Mouse (Mus musculus) C2C12 (cell line): Measurements from ENCODE around the gene BC051019. TPM values are rescaled to one million over a fixed set of nuclear protein-coding genes. Genes with fewer than 3 reads are reported as not detected.

Source experiments
- H3K27me3 ChIP-seq: one replicate; pipeline ENCODE4 v1.6.1; 2011; ENCODE audit not compliant: control insufficient read depth, insufficient read depth, insufficient read length
- H3K36me3 ChIP-seq: one replicate; pipeline ENCODE4 v1.6.1; 2011; ENCODE audit not compliant: control insufficient read depth, insufficient read depth
- H3K4me3 ChIP-seq: one replicate; pipeline ENCODE4 v1.5.1; 2011; ENCODE audit warnings: mild to moderate bottlenecking, control low read depth; ENCODE audit not compliant: poor library complexity, insufficient read depth, severe bottlenecking
- H3K79me2 ChIP-seq: one replicate; pipeline ENCODE4 v1.6.1; 2011; ENCODE audit not compliant: control insufficient read depth, insufficient read depth
- H3K79me3 ChIP-seq: one replicate; pipeline ENCODE4 v1.6.1; 2011; ENCODE audit warnings: low read depth, control low read depth
- H3ac ChIP-seq: one replicate; pipeline ENCODE3; 2011; ENCODE audit warnings: low read depth; ENCODE audit not compliant: control insufficient read depth, insufficient read length
- CEBPB ChIP-seq: IDR thresholded peaks from one replicate; pipeline ENCODE4 v1.6.1; 2011; ENCODE audit warnings: low read depth, mild to moderate bottlenecking, control low read depth, moderate library complexity
- CTCF ChIP-seq: IDR thresholded peaks from one replicate; pipeline ENCODE4 v1.5.1; 2011; ENCODE audit not compliant: control insufficient read depth, insufficient read depth, insufficient read length
- FOSL1 ChIP-seq: IDR thresholded peaks from one replicate; pipeline ENCODE4 v1.8.0; 2011; ENCODE audit warnings: mild to moderate bottlenecking, low read length; ENCODE audit not compliant: poor library complexity, insufficient read depth, severe bottlenecking
- MAX ChIP-seq: IDR thresholded peaks from one replicate; pipeline ENCODE4 v1.6.1; 2011; ENCODE audit warnings: mild to moderate bottlenecking, control low read depth
- MYOD1 ChIP-seq: IDR thresholded peaks from one replicate; pipeline ENCODE4 v1.6.1; 2011; ENCODE audit warnings: low read depth; ENCODE audit not compliant: control insufficient read depth, insufficient read length
- MYOG ChIP-seq: IDR thresholded peaks from one replicate; pipeline ENCODE4 v1.6.1; 2011; ENCODE audit not compliant: control insufficient read depth, insufficient read length; ENCODE audit errors: extremely low read depth
- USF1 ChIP-seq: IDR thresholded peaks from one replicate; pipeline ENCODE4 v1.6.1; 2011; ENCODE audit warnings: low read depth, mild to moderate bottlenecking, control low read depth, moderate library complexity
- polyA plus RNA-seq: library from polyadenylated mRNA; unstranded; fragments of >200 nt; fragmentation: generic; extraction: Trizol; gene quantifications from one replicate; pipeline ENCODE4 v1.2.1, GENCODE M21; 2012; ENCODE audit warnings: missing spikeins

BC051019 gene
- polyA plus RNA-seq, 1 experiment = 0.35 TPM

GRCm38 (mm10) chr7:109722618-109723017 lies 1.0 kb downstream of the BC051019 start:
- H3ac ChIP-seq = no peak overlapping the region
- no peaks in the 10 kb centered on the region for H3K79me3 ChIP-seq
- H3K79me2 ChIP-seq = no peaks in the 10 kb centered on the region
- no peak overlapping the region for H3K4me3 ChIP-seq
- H3K36me3 ChIP-seq = no peaks in the 10 kb centered on the region
- no peak for TF ChIP-seq CTCF
- TF ChIP-seq MYOG = no peak
- no peak for TF ChIP-seq CEBPB
- no peak for TF ChIP-seq MYOD1
- no peak for TF ChIP-seq USF1
- TF ChIP-seq FOSL1 = no peak
- TF ChIP-seq MAX = no peak
- no peaks in the 10 kb centered on the region for H3K27me3 ChIP-seq

GRCm38 (mm10) chr7:109719286-109719685 lies 4.4 kb downstream of the BC051019 start:
- Histone ChIP-seq H3ac (no peak overlapping the region), H3K79me2 (no peaks in the 10 kb centered on the region), H3K4me3 (no peak overlapping the region), H3K79me3 (no peaks in the 10 kb centered on the region), H3K27me3 (no peaks in the 10 kb centered on the region), H3K36me3 (no peaks in the 10 kb centered on the region)
- TF ChIP-seq MYOD1 (no peak), CTCF (no peak), MAX (no peak), MYOG (no peak), FOSL1 (no peak), USF1 (no peak), CEBPB (no peak)

GRCm38 (mm10) chr7:109713434-109713982 lies 10.1 kb downstream of the BC051019 start:
- H3K36me3 ChIP-seq = no peaks in the 10 kb centered on the region
- TF ChIP-seq MAX (no peak), MYOD1 (peak; percentile 75), CEBPB (no peak)
- no peak overlapping the region for H3ac ChIP-seq
- H3K79me3 ChIP-seq = no peaks in the 10 kb centered on the region
- no peaks in the 10 kb centered on the region for H3K79me2 ChIP-seq
- no peaks in the 10 kb centered on the region for H3K27me3 ChIP-seq
- no peak overlapping the region for H3K4me3 ChIP-seq

GRCm38 (mm10) chr7:109712198-109712597 lies 11.5 kb downstream of the BC051019 start:
- Histone ChIP-seq H3K27me3 (no peaks in the 10 kb centered on the region), H3ac (no peak overlapping the region), H3K79me2 (no peaks in the 10 kb centered on the region), H3K79me3 (no peaks in the 10 kb centered on the region), H3K4me3 (no peak overlapping the region), H3K36me3 (no peaks in the 10 kb centered on the region)
- no peak for TF ChIP-seq USF1
- TF ChIP-seq MYOG = no peak
- TF ChIP-seq CTCF = no peak
- TF ChIP-seq MYOD1 = no peak
- TF ChIP-seq MAX = no peak
- no peak for TF ChIP-seq CEBPB
- TF ChIP-seq FOSL1 = no peak

GRCm38 (mm10) chr7:109710069-109710468 lies 13.6 kb downstream of the BC051019 start:
- no peak overlapping the region for H3ac ChIP-seq
- no peak for TF ChIP-seq MAX
- no peak for TF ChIP-seq CEBPB
- TF ChIP-seq MYOG = no peak
- no peak for TF ChIP-seq USF1
- TF ChIP-seq MYOD1 = no peak
- no peak for TF ChIP-seq CTCF
- TF ChIP-seq FOSL1 = no peak
- no peaks in the 10 kb centered on the region for H3K36me3 ChIP-seq
- no peaks in the 10 kb centered on the region for H3K79me3 ChIP-seq
- no peaks in the 10 kb centered on the region for H3K27me3 ChIP-seq
- no peaks in the 10 kb centered on the region for H3K79me2 ChIP-seq
- H3K4me3 ChIP-seq = no peak overlapping the region

GRCm38 (mm10) chr7:109708961-109709382 lies 14.7 kb downstream of the BC051019 start:
- Histone ChIP-seq H3K79me2 (no peaks in the 10 kb centered on the region), H3ac (no peak overlapping the region), H3K79me3 (no peaks in the 10 kb centered on the region), H3K36me3 (no peaks in the 10 kb centered on the region), H3K27me3 (no peaks in the 10 kb centered on the region), H3K4me3 (no peak overlapping the region)
- TF ChIP-seq CTCF = no peak
- TF ChIP-seq MYOD1 = peak; percentile 79
